Mouse (Mus musculus): ENCODE results near the gene Acox1. TPM values are rescaled to one million over a fixed set of nuclear protein-coding genes. Genes with fewer than 3 reads are reported as not detected.
A peak's percentile ranks its signal among the peaks of the same experiment; 100 is the strongest.

The Acox1 gene
- polyA plus RNA-seq, 1 experiment from 2014 or later = 21.8 TPM

GRCm38 (mm10) chr11:116130488-116131205 lies 68.2 kb downstream of the Acox1 start, which contains the start of gene Trim65:
TSS of gene Trim65 (minus strand) at chr11:116131128.
- 2% methylated on average over 69 of the region's 69 CpGs for WGBS
- peak; percentile 87 for DNase-seq (ENCODE audit: low spot score)
- peaks cover 15% of the 10 kb centered on the region for H3K27me3 ChIP-seq (ENCODE audit: insufficient read depth, poor library complexity, severe bottlenecking)
- H3K9me3 ChIP-seq = no peaks in the 10 kb centered on the region
- H3K36me3 ChIP-seq = peaks cover 52% of the 10 kb centered on the region
- H3K4me3 ChIP-seq = peak within 1 kb of the TSS; percentile 68
- H3K4me1 ChIP-seq (replicated peaks) = peaks cover 54% of the 10 kb centered on the region
- peak within 1 kb of the TSS; percentile 91 for H3K27ac ChIP-seq

GRCm38 (mm10) chr11:116129993-116130487 lies 68.8 kb downstream of the Acox1 start:
- Histone ChIP-seq H3K9me3 (no peaks in the 10 kb centered on the region), H3K27ac (peak overlapping the region; percentile 91), H3K4me1 (replicated peaks) (peaks cover 54% of the 10 kb centered on the region), H3K27me3 (ENCODE audit: insufficient read depth, poor library complexity, severe bottlenecking) (peaks cover 15% of the 10 kb centered on the region), H3K36me3 (peaks cover 51% of the 10 kb centered on the region), H3K4me3 (peak overlapping the region; percentile 68)
- 42% methylated on average over 8 of the region's 8 CpGs for WGBS
- no peak for DNase-seq (ENCODE audit: low spot score)

- DNase-seq (ENCODE audit: low spot score) = no peak
- H3K9me3 ChIP-seq = no peaks in the 10 kb centered on the region
- peaks cover 15% of the 10 kb centered on the region for H3K27me3 ChIP-seq (ENCODE audit: insufficient read depth, poor library complexity, severe bottlenecking)
- 77% methylated on average over 9 of the region's 9 CpGs for WGBS
- H3K36me3 ChIP-seq = peaks cover 43% of the 10 kb centered on the region
- 0 out of 2 replicates have a peak overlapping the region, but pooled peaks have one; percentile 68 for H3K4me3 ChIP-seq
- peak overlapping the region; percentile 91 for H3K27ac ChIP-seq
- peaks cover 54% of the 10 kb centered on the region for H3K4me1 ChIP-seq (replicated peaks)
Observed at GRCm38 (mm10) chr11:116129091-116129790, 69.6 kb downstream of the Acox1 start.

- Histone ChIP-seq H3K4me1 (replicated peaks) (peaks cover 54% of the 10 kb centered on the region), H3K27me3 (ENCODE audit: insufficient read depth, poor library complexity, severe bottlenecking) (peaks cover 15% of the 10 kb centered on the region), H3K36me3 (peaks cover 30% of the 10 kb centered on the region), H3K9me3 (no peaks in the 10 kb centered on the region), H3K4me3 (peak overlapping the region; percentile 25; the same call in 1 of the 2 replicates), H3K27ac (peak overlapping the region; percentile 77)
- WGBS = 75% methylated on average over 9 of the region's 9 CpGs
- DNase-seq (ENCODE audit: low spot score) = peak; percentile 27
Observed at GRCm38 (mm10) chr11:116127986-116128385, 70.9 kb downstream of the Acox1 start.

- WGBS = 23% methylated on average over 23 of the region's 23 CpGs
- peak; percentile 69 for DNase-seq (ENCODE audit: low spot score)
- Histone ChIP-seq H3K9me3 (no peaks in the 10 kb centered on the region), H3K36me3 (peaks cover 24% of the 10 kb centered on the region), H3K4me3 (peak within 1 kb of the TSS; percentile 25), H3K27me3 (ENCODE audit: insufficient read depth, poor library complexity, severe bottlenecking) (peaks cover 15% of the 10 kb centered on the region), H3K4me1 (replicated peaks) (peaks cover 52% of the 10 kb centered on the region), H3K27ac (peak within 1 kb of the TSS; percentile 77)
Observed at GRCm38 (mm10) chr11:116127156-116127980, 71.5 kb downstream of the Acox1 start, which contains the start of gene Trim47. TSS of gene Trim47 (minus strand) at chr11:116127210.

GRCm38 (mm10) chr11:116126261-116126660 lies 72.6 kb downstream of the Acox1 start:
- no peaks in the 10 kb centered on the region for H3K9me3 ChIP-seq
- H3K4me1 ChIP-seq (replicated peaks) = peaks cover 43% of the 10 kb centered on the region
- no peak overlapping the region for H3K4me3 ChIP-seq
- WGBS = 96% methylated on average over 15 of the region's 15 CpGs
- no peak for DNase-seq (ENCODE audit: low spot score)
- peaks cover 11% of the 10 kb centered on the region for H3K27me3 ChIP-seq (ENCODE audit: insufficient read depth, poor library complexity, severe bottlenecking)
- no peak overlapping the region for H3K27ac ChIP-seq
- H3K36me3 ChIP-seq = peaks cover 13% of the 10 kb centered on the region

Other genes starting within 250 kb of the Acox1 start
- gene Itgb4, start 224.3 kb downstream of the Acox1 start, polyA plus RNA-seq (2016; fragmentation: Nextera tagmentation; extraction: Ambion mirVana) = 0.92 and 0.94 TPM in 2 replicates
- gene Galk1, start 186.3 kb downstream of the Acox1 start, polyA plus RNA-seq (2016; fragmentation: Nextera tagmentation; extraction: Ambion mirVana) = 184 and 204 TPM in 2 replicates
- 1,623 and 1,834 TPM in 2 replicates for gene H3f3b, start 171.1 kb downstream of the Acox1 start, polyA plus RNA-seq (2016; fragmentation: Nextera tagmentation; extraction: Ambion mirVana)
- 47.7 and 51.3 TPM in 2 replicates for gene Unk, start 168.7 kb downstream of the Acox1 start, polyA plus RNA-seq (2016; fragmentation: Nextera tagmentation; extraction: Ambion mirVana)
- 3.1 and 4.5 TPM in 2 replicates for gene Unc13d, start 121.1 kb downstream of the Acox1 start, polyA plus RNA-seq (2016; fragmentation: Nextera tagmentation; extraction: Ambion mirVana)
- gene Wbp2, start 112.0 kb downstream of the Acox1 start, polyA plus RNA-seq (2016; fragmentation: Nextera tagmentation; extraction: Ambion mirVana) = 98.1 and 128 TPM in 2 replicates
- gene Trim47, start 71.8 kb downstream of the Acox1 start, polyA plus RNA-seq (2016; fragmentation: Nextera tagmentation; extraction: Ambion mirVana) = 3.1 and 4.3 TPM in 2 replicates
- gene Trim65, start 67.9 kb downstream of the Acox1 start, polyA plus RNA-seq (2016; fragmentation: Nextera tagmentation; extraction: Ambion mirVana) = 1.8 and 2.0 TPM in 2 replicates
- 108 and 114 TPM in 2 replicates for gene Mrpl38, start 60.2 kb downstream of the Acox1 start, polyA plus RNA-seq (2016; fragmentation: Nextera tagmentation; extraction: Ambion mirVana)
- 59.2 and 62.8 TPM in 2 replicates for gene Fbf1, start 30.9 kb downstream of the Acox1 start, polyA plus RNA-seq (2016; fragmentation: Nextera tagmentation; extraction: Ambion mirVana)
- gene Ten1, start 190 bp downstream of the Acox1 start, polyA plus RNA-seq (2016; fragmentation: Nextera tagmentation; extraction: Ambion mirVana) = 68.5 and 78.9 TPM in 2 replicates
- 0.35 and 0.76 TPM in 2 replicates for gene Evpl, start 39.0 kb upstream of the Acox1 start, polyA plus RNA-seq (2016; fragmentation: Nextera tagmentation; extraction: Ambion mirVana)
- gene Srp68, start 75.2 kb upstream of the Acox1 start, polyA plus RNA-seq (2016; fragmentation: Nextera tagmentation; extraction: Ambion mirVana) = 96.2 and 100 TPM in 2 replicates
- 0.11 and 0.33 TPM in 2 replicates for gene Galr2, start 81.9 kb upstream of the Acox1 start, polyA plus RNA-seq (2016; fragmentation: Nextera tagmentation; extraction: Ambion mirVana)
- 52.2 and 79.2 TPM in 2 replicates for gene Exoc7, start 108.2 kb upstream of the Acox1 start, polyA plus RNA-seq (2016; fragmentation: Nextera tagmentation; extraction: Ambion mirVana)
- gene Foxj1, start 136.4 kb upstream of the Acox1 start, polyA plus RNA-seq (2016; fragmentation: Nextera tagmentation; extraction: Ambion mirVana) = 15.1 and 29.1 TPM in 2 replicates
- 9.5 and 16.9 TPM in 2 replicates for gene Rnf157, start 214.0 kb upstream of the Acox1 start, polyA plus RNA-seq (2016; fragmentation: Nextera tagmentation; extraction: Ambion mirVana)
- 45.8 and 84.5 TPM in 2 replicates for gene Ubald2, start 235.0 kb upstream of the Acox1 start, polyA plus RNA-seq (2016; fragmentation: Nextera tagmentation; extraction: Ambion mirVana)

Measured in hindbrain, embryonic 10.5 days (tissue).